Mouse (Mus musculus) heart, embryonic 14.5 days (tissue): ENCODE results near the gene Ndufs2. TPM values are rescaled to one million over a fixed set of nuclear protein-coding genes. Genes with fewer than 3 reads are reported as not detected.

Experiments used
- ATAC-seq: fragments of 200-750 bp; cut with Nextera tagmentation; 2 replicates; pipeline ENCODE4 v1.8.0; 2017; ENCODE audit warnings: low read depth, moderate TSS enrichment; ENCODE audit not compliant: insufficient number of reproducible peaks, insufficient read depth, low FRiP score
- H3K27ac ChIP-seq, 2 experiments: fragments of 200-500 bp in 1 of 2; fragments of 300-500 bp in 1 of 2; sonication (generic) in 1 of 2; replicated peaks in 1 of 2; 2 replicates each; pipeline ENCODE4 v1.5.1; 2012 to 2014; ENCODE audit warnings: low read depth in 2 of 2, low read length in 2 of 2, control low read depth in 1 of 2, mild to moderate bottlenecking in 1 of 2, mixed read lengths in 1 of 2; ENCODE audit not compliant: control insufficient read depth in 1 of 2, insufficient read depth in 1 of 2
- H3K27me3 ChIP-seq: fragments of 300-500 bp; sonication (generic); 2 replicates; pipeline ENCODE4 v1.6.1; 2014; ENCODE audit warnings: mild to moderate bottlenecking, low read length, control low read depth; ENCODE audit not compliant: control insufficient read depth, insufficient read depth
- H3K36me3 ChIP-seq: fragments of 300-500 bp; sonication (generic); 2 replicates; pipeline ENCODE4 v1.6.1; 2014; ENCODE audit warnings: mild to moderate bottlenecking, control low read depth, low read length, mixed read lengths; ENCODE audit not compliant: control insufficient read depth, insufficient read depth
- H3K4me1 ChIP-seq, 2 experiments: fragments of 200-500 bp in 1 of 2; fragments of 300-500 bp in 1 of 2; sonication (generic) in 1 of 2; 2 replicates each; pipeline ENCODE4 v1.6.1; 2012 to 2014; ENCODE audit warnings: low read length in 2 of 2, control low read depth in 1 of 2, mixed read lengths in 1 of 2; ENCODE audit not compliant: control insufficient read depth in 2 of 2, insufficient read depth in 2 of 2
- H3K4me2 ChIP-seq: fragments of 300-500 bp; sonication (generic); 2 replicates; pipeline ENCODE4 v1.6.1; 2014; ENCODE audit warnings: mild to moderate bottlenecking, low read length
- H3K4me3 ChIP-seq, 2 experiments: fragments of 200-500 bp in 1 of 2; fragments of 300-500 bp in 1 of 2; sonication (generic) in 1 of 2; 2 replicates each; pipeline ENCODE4 v1.5.1; 2012 to 2014; ENCODE audit warnings: low read length in 2 of 2, mild to moderate bottlenecking in 2 of 2, control low read depth in 1 of 2, low read depth in 1 of 2, moderate library complexity in 1 of 2; ENCODE audit not compliant: control insufficient read depth in 1 of 2, insufficient read depth in 1 of 2
- H3K9ac ChIP-seq: fragments of 300-500 bp; sonication (generic); 2 replicates; pipeline ENCODE4 v1.6.1; 2014; ENCODE audit warnings: mild to moderate bottlenecking, low read length
- H3K9me3 ChIP-seq: fragments of 300-500 bp; sonication (generic); 2 replicates; pipeline ENCODE4 v1.6.1; 2016; ENCODE audit warnings: low read length, control low read depth; ENCODE audit not compliant: control insufficient read depth
- WGBS: fragments of 180-500 bp; shearing (Covaris S2); extraction: QIAGEN DNeasy Blood & Tissue Kit; methylation state at CpG from one replicate; pipeline ENCODE4 v1.1.7; 2014; 5-methylcytosine and 5-hydroxymethylcytosine counted together
- polyA plus RNA-seq: library from polyadenylated mRNA; unstranded; fragments of >200 nt; fragmentation: Nextera tagmentation; extraction: Ambion mirVana; gene quantifications from 2 replicates; pipeline ENCODE4 v1.2.1, GENCODE M21; 2014

The Ndufs2 gene
- polyA plus RNA-seq, 1 experiment from 2014 or later = 541 TPM

GRCm38 (mm10) chr1:171287136-171288081 lies 36.2 kb upstream of the Ndufs2 start, which contains the start of gene Usp21:
Usp21 (minus strand) TSS chr1:171287991.
- Histone ChIP-seq H3K36me3 (peaks cover 64% of the 10 kb centered on the region), H3K4me3 (peak within 1 kb of the TSS; percentile 80 to 88), H3K27me3 (no peaks in the 10 kb centered on the region), H3K4me2 (peak within 1 kb of the TSS; percentile 65), H3K9me3 (no peaks in the 10 kb centered on the region), H3K4me1 (peaks cover 4 to 17% of the 10 kb centered on the region in 2 experiments), H3K9ac (peak within 1 kb of the TSS; percentile 96), H3K27ac (peak within 1 kb of the TSS; percentile 87 to 92)
- peak; percentile 91 for ATAC-seq
- under 1% methylated on average over 49 of the region's 49 CpGs for WGBS

GRCm38 (mm10) chr1:171286517-171286916 lies 35.3 kb upstream of the Ndufs2 start:
- H3K9ac ChIP-seq = peak overlapping the region; percentile 96; the same call in 1 of the 2 replicates
- no peaks in the 10 kb centered on the region for H3K9me3 ChIP-seq
- peaks cover 4 to 21% of the 10 kb centered on the region in 2 experiments for H3K4me1 ChIP-seq
- peaks cover 69% of the 10 kb centered on the region for H3K36me3 ChIP-seq
- 81% methylated on average over 19 of the region's 19 CpGs for WGBS
- H3K27ac ChIP-seq = no peak overlapping the region
- 0 out of 4 replicates have a peak overlapping the region, but pooled peaks of 1 of the 2 experiments have one; percentile 80 for H3K4me3 ChIP-seq
- ATAC-seq = no peak
- peak overlapping the region; percentile 65 for H3K4me2 ChIP-seq
- no peaks in the 10 kb centered on the region for H3K27me3 ChIP-seq

GRCm38 (mm10) chr1:171285096-171285892 lies 34.1 kb upstream of the Ndufs2 start:
- Histone ChIP-seq H3K4me1 (peaks cover 5 to 24% of the 10 kb centered on the region in 2 experiments), H3K27me3 (no peaks in the 10 kb centered on the region), H3K27ac (no peak overlapping the region), H3K4me2 (no peak overlapping the region), H3K9ac (0 out of 2 replicates have a peak overlapping the region, but pooled peaks have one; percentile 25), H3K9me3 (no peaks in the 10 kb centered on the region), H3K4me3 (no peak overlapping the region), H3K36me3 (peaks cover 69% of the 10 kb centered on the region)
- whole genome bisulfite sequencing = 84% methylated on average over 20 of the region's 20 CpGs
- no peak for ATAC-seq

- H3K27ac ChIP-seq = no peak overlapping the region
- WGBS = 91% methylated on average over 15 of the region's 15 CpGs
- H3K9me3 ChIP-seq = no peaks in the 10 kb centered on the region
- H3K4me2 ChIP-seq = no peak overlapping the region
- H3K27me3 ChIP-seq = no peaks in the 10 kb centered on the region
- no peak for ATAC-seq
- no peak overlapping the region for H3K9ac ChIP-seq
- no peak overlapping the region for H3K4me3 ChIP-seq
- peaks cover 62% of the 10 kb centered on the region for H3K36me3 ChIP-seq
- peaks cover 10 to 32% of the 10 kb centered on the region in 2 experiments for H3K4me1 ChIP-seq
These were observed 33.3 kb upstream of the Ndufs2 start for GRCm38 (mm10) chr1:171284491-171284890.

GRCm38 (mm10) chr1:171283188-171284160 lies 32.3 kb upstream of the Ndufs2 start:
- WGBS = 91% methylated on average over 18 of the region's 18 CpGs
- H3K36me3 ChIP-seq = peaks cover 56% of the 10 kb centered on the region
- H3K9ac ChIP-seq = no peak overlapping the region
- ATAC-seq = no peak
- no peak overlapping the region for H3K4me2 ChIP-seq
- H3K4me1 ChIP-seq = peaks cover 10 to 32% of the 10 kb centered on the region in 2 experiments
- no peak overlapping the region for H3K4me3 ChIP-seq
- H3K27ac ChIP-seq = no peak overlapping the region
- no peaks in the 10 kb centered on the region for H3K9me3 ChIP-seq
- no peaks in the 10 kb centered on the region for H3K27me3 ChIP-seq

- H3K4me1 ChIP-seq = peaks cover 8 to 25% of the 10 kb centered on the region in 2 experiments
- no peaks in the 10 kb centered on the region for H3K27me3 ChIP-seq
- peak overlapping the region; percentile 78 for H3K9ac ChIP-seq
- no peaks in the 10 kb centered on the region for H3K9me3 ChIP-seq
- H3K27ac ChIP-seq = no peak overlapping the region
- WGBS = 72% methylated on average over 18 of the region's 18 CpGs
- ATAC-seq = no peak
- H3K4me3 ChIP-seq = peak overlapping the region in 1 of 2 experiments; percentile 76; a peak in 1 of 4 replicates
- H3K4me2 ChIP-seq = peak overlapping the region; percentile 92
- H3K36me3 ChIP-seq = peaks cover 65% of the 10 kb centered on the region
These were observed 31.1 kb upstream of the Ndufs2 start for GRCm38 (mm10) chr1:171282086-171282805.
